Mouse (Mus musculus) heart, embryonic 15.5 days (tissue): ENCODE measurements around the gene Krtap1-4. TPM values are rescaled to one million over a fixed set of nuclear protein-coding genes. Genes with fewer than 3 reads are reported as not detected.
"Not testable (repeated sequence)": the region's sequence is repeated elsewhere in the genome, so short reads cannot be mapped to it uniquely, and the experiment has no call there.

Experiments used
- ATAC-seq: fragments of 200-750 bp; cut with Nextera tagmentation; replicated peaks from 2 replicates; pipeline ENCODE4 v1.8.0; 2017; ENCODE audit warnings: low read depth, moderate TSS enrichment; ENCODE audit not compliant: insufficient number of reproducible peaks, insufficient read depth, low FRiP score
- H3K27ac ChIP-seq: fragments of 300-500 bp; sonication (generic); 2 replicates; pipeline ENCODE4 v1.5.1; 2015; ENCODE audit warnings: mild to moderate bottlenecking, inconsistent platforms
- H3K27me3 ChIP-seq: fragments of 300-500 bp; sonication (generic); 2 replicates; pipeline ENCODE4 v1.6.1; 2015; ENCODE audit warnings: inconsistent platforms
- H3K36me3 ChIP-seq: fragments of 300-500 bp; sonication (generic); 2 replicates; pipeline ENCODE4 v1.6.1; 2015; ENCODE audit warnings: mild to moderate bottlenecking, inconsistent platforms
- H3K4me1 ChIP-seq: fragments of 300-500 bp; sonication (generic); replicated peaks from 2 replicates; pipeline ENCODE4 v1.6.1; 2015; ENCODE audit warnings: inconsistent platforms
- H3K4me2 ChIP-seq: fragments of 300-500 bp; sonication (generic); 2 replicates; pipeline ENCODE4 v1.6.1; 2015; ENCODE audit warnings: inconsistent platforms, mild to moderate bottlenecking, moderate library complexity
- H3K4me3 ChIP-seq: fragments of 300-500 bp; sonication (generic); 2 replicates; pipeline ENCODE4 v1.5.1; 2015; ENCODE audit warnings: mild to moderate bottlenecking, inconsistent platforms
- H3K9ac ChIP-seq: fragments of 300-500 bp; sonication (generic); 2 replicates; pipeline ENCODE4 v1.6.1; 2015; ENCODE audit warnings: mild to moderate bottlenecking, inconsistent platforms
- H3K9me3 ChIP-seq: fragments of 300-500 bp; sonication (generic); replicated peaks from 2 replicates; pipeline ENCODE4 v1.6.1; 2016; ENCODE audit warnings: inconsistent platforms
- WGBS: fragments of 180-500 bp; shearing (Covaris S2); methylation state at CpG from one replicate; pipeline ENCODE4 v1.1.7; 2015; ENCODE audit warnings: mixed read lengths; 5-methylcytosine and 5-hydroxymethylcytosine counted together
- polyA plus RNA-seq: library from polyadenylated mRNA; unstranded; fragments of >200 nt; fragmentation: Nextera tagmentation; extraction: Ambion mirVana; gene quantifications from 2 replicates; pipeline ENCODE4 v1.2.1, GENCODE M21; 2015

Krtap1-4 gene
- polyA plus RNA-seq: not detected in 2 replicates

DNA sequence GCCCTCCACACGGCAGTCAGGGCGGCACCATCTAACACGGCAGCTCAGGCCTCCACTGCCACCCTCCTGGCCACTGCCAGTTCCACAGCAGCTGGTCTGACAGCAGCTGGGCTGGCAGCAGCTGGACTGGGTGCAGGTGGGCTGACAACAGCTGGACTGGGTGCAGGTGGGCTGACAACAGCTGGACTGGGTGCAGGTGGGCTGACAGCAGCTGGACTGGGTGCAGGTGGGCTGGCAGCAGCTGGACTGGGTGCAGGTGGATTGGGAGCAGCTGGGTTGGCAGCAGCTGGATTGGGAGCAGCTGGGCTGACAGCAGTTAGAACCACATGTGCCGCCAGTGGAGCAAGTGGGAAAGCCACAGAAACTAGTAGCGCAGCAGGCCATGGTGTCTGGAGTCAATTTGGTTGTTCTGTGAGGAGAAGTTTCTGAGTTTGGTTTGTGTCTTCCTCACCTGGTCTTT is at the start of gene Krtap1-4:
Gene Krtap1-4 (minus strand): TSS at position 410 of the 460 bp plus-strand sequence.
- Histone ChIP-seq H3K4me1 (no peaks in the 10 kb centered on the region), H3K4me2 (no peak within 1 kb of the TSS), H3K27me3 (no peaks in the 10 kb centered on the region), H3K36me3 (no peaks in the 10 kb centered on the region), H3K9me3 (no peaks in the 10 kb centered on the region), H3K4me3 (no peak within 1 kb of the TSS), H3K27ac (no peak within 1 kb of the TSS), H3K9ac (no peak within 1 kb of the TSS)
- ATAC-seq: no peak
- 81% methylated on average over 5 of the region's 5 CpGs for WGBS

DNA sequence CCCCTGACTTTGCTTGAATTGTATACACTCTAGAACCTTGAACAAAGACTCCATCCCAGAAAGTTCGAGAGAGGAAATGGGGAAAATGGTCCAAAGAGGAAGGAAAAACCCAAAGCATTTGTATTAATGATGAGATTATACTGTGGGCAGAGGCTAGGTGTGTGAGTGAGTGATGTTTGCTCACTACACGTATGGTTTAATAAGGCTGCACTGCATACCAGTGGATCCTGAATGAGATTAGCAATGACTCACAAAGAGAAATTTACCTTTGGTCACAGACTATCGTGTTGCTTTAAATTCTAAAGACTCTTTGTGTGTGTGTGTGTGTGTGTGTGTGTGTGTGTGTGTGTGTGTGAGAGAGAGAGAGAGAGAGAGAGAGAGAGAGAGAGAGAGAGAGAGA is 47.4 kb upstream of the Krtap1-4 start:
- no peak for ATAC-seq
- 68% methylated on average over 3 of the region's 3 CpGs for WGBS

DNA sequence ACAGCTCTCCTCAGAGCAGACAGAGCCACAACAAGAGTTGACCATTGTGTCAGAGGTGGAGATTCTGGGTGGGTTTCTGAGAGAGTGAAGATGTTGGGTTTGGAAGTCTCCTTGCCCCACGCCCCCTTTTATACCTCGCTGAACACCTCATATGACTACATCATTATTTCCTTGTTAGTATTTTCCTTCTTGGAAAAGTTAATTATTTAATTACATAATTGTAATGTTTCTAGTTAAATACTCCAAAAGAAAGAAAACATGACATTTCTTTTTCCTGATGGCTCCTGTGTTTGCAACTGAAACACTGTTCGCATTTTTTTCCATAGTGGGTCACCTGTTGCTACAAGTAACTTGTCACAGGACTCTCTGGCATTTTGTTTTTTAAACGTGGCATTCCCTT is 44.7 kb upstream of the Krtap1-4 start, which contains the start of gene Krtap4-1:
Gene Krtap4-1 (minus strand): TSS at position 101 of the 400 bp plus-strand sequence.
- H3K9me3 ChIP-seq: no peaks in the 10 kb centered on the region
- H3K4me1 ChIP-seq: no peaks in the 10 kb centered on the region
- no peak for ATAC-seq
- H3K4me3 ChIP-seq: no peak within 1 kb of the TSS
- H3K4me2 ChIP-seq: no peak within 1 kb of the TSS
- H3K9ac ChIP-seq: no peak within 1 kb of the TSS
- WGBS: 79% methylated on average over 4 of the region's 4 CpGs
- H3K36me3 ChIP-seq: no peaks in the 10 kb centered on the region
- H3K27ac ChIP-seq: no peak within 1 kb of the TSS
- H3K27me3 ChIP-seq: no peaks in the 10 kb centered on the region

More for the DNA sequence above, 47.4 kb upstream of the Krtap1-4 start:
- H3K9ac ChIP-seq: no peak overlapping the region
- H3K27me3 ChIP-seq: no peaks in the 10 kb centered on the region
- no peaks in the 10 kb centered on the region for H3K4me1 ChIP-seq
- H3K4me3 ChIP-seq: no peak overlapping the region
- H3K9me3 ChIP-seq: no peaks in the 10 kb centered on the region
- no peaks in the 10 kb centered on the region for H3K36me3 ChIP-seq
- H3K27ac ChIP-seq: no peak overlapping the region
- H3K4me2 ChIP-seq: no peak overlapping the region

DNA sequence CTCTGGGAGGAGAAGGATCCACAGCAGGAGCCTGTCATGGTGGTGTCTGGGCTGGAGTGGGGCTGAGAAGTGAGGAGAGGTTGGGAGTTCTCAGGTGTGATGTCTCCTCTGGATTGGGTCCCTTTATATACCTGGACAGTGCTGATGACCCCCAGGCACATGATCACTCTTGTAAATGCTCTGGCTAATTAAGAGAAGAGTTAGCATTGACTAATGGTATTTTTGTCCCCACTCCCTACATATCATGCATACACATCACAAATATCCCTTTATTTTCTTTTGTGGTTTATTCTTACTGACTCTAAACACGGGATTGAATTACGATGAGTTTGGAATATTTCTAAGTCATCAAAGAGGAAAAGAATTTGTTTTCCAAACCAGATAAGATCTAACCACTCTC is 36.9 kb upstream of the Krtap1-4 start, which contains the start of gene Gm11562:
Gene Gm11562 (minus strand): TSS at position 101 of the 400 bp plus-strand sequence.
- Histone ChIP-seq H3K4me1 (no peaks in the 10 kb centered on the region), H3K27ac (no peak within 1 kb of the TSS), H3K36me3 (no peaks in the 10 kb centered on the region), H3K4me3 (no peak within 1 kb of the TSS), H3K27me3 (no peaks in the 10 kb centered on the region), H3K9me3 (no peaks in the 10 kb centered on the region), H3K9ac (no peak within 1 kb of the TSS), H3K4me2 (no peak within 1 kb of the TSS)
- no peak for ATAC-seq
- WGBS: 74% methylated on average over 2 of the region's 2 CpGs

DNA sequence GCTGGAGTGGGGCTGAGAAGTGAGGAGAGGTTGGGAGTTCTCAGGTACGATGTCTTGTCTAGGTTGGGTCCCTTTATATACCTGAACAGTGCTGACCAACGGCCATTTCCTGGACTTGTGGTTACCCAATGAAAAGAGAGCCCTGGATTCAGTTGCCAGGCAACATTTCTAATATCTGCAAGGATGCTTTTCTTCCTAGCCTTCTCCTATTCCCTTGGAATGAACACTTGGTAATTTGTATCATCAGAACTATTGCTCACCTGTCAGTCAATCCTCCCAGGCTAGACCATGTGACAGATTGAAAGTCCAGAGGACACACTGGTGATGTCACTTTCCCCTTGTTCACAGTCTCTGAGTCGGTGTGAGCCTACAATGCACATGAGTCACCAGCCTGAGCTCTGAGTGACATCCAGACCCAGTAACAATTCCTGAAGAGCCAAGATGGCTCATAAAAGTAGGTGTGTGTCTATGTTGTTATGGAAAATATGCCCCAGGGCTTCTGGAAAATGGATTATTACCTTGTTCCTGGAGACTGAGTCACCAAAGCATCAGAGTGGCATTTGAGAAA is 31.4 kb upstream of the Krtap1-4 start, which contains the start of gene Krtap2-4:
Gene Krtap2-4 (minus strand): TSS at position 51 of the 568 bp plus-strand sequence.
- no peak for ATAC-seq
- Histone ChIP-seq H3K9me3 (no peaks in the 10 kb centered on the region), H3K4me3 (no peak within 1 kb of the TSS), H3K27me3 (no peaks in the 10 kb centered on the region), H3K36me3 (no peaks in the 10 kb centered on the region), H3K4me2 (no peak within 1 kb of the TSS), H3K4me1 (no peaks in the 10 kb centered on the region), H3K27ac (no peak within 1 kb of the TSS), H3K9ac (no peak within 1 kb of the TSS)
- WGBS: 60% methylated on average over 3 of the region's 3 CpGs

DNA sequence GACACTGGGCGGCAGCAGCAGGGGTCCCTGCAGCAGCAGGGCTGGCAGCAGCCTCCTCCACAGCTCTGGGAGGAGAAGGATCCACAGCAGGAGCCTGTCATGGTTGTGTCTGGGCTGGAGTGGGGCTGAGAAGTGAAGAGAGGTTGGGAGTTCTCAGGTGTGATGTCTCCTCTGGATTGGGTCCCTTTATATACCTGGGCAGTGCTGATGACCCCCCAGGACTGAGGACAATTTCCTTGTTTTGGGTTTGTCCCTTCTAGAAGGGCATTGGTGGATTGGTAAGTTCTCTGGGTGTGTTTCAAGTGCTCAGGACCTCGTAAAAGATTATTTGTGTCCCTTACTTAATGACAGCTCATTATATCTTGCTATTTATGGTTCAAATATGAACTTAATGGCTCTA is 26.6 kb upstream of the Krtap1-4 start, which contains the start of gene Gm11937:
Gene Gm11937 (minus strand): TSS at position 101 of the 400 bp plus-strand sequence.
- H3K4me1 ChIP-seq, H3K9ac ChIP-seq, H3K36me3 ChIP-seq, H3K27ac ChIP-seq, H3K4me2 ChIP-seq, H3K27me3 ChIP-seq, ATAC-seq, H3K4me3 ChIP-seq, H3K9me3 ChIP-seq: not testable (repeated sequence)
- WGBS: 76% methylated on average over 1 of the region's 2 CpGs

DNA sequence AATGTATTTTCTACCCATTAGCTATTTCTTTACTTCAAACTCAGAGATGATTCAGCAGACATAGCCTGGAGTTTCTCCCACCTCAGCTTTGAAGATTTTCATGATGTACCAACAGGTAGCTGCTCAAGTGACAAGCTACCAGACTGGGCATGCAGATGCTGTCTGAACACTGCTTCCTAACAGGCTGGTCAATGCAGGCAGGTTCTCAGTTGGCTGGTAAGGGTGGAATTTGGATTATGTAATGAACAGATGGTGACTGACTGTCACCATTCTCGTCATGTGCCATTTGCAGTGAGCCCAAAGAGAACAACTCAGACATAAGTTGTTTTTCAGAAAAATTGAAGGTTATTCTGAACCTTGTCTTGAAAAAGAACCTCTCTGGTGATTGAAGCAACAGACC is 25.7 kb upstream of the Krtap1-4 start:
- no peak overlapping the region for H3K27ac ChIP-seq
- no peaks in the 10 kb centered on the region for H3K36me3 ChIP-seq
- H3K9ac ChIP-seq: no peak overlapping the region
- no peaks in the 10 kb centered on the region for H3K27me3 ChIP-seq
- WGBS: 52% methylated on average over 1 of the region's 1 CpGs
- no peak overlapping the region for H3K4me3 ChIP-seq
- no peak overlapping the region for H3K4me2 ChIP-seq
- no peak for ATAC-seq
- H3K4me1 ChIP-seq: no peaks in the 10 kb centered on the region
- H3K9me3 ChIP-seq: no peaks in the 10 kb centered on the region

DNA sequence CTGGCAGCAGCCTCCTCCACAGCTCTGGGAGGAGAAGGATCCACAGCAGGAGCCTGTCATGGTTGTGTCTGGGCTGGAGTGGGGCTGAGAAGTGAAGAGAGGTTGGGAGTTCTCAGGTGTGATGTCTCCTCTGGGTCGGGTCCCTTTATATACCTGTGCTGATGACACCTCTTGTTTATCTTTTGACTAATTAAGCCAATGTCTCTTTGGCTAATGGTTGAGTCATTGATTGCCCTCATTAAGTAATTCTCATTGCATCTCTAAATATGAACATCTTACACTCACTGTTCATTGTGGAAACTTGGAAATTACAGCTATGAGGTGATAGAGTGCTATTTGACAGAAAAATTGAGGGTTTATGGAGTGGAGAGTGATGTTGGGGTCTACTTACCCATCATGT is 19.8 kb upstream of the Krtap1-4 start, which contains the start of gene Gm11938:
Gene Gm11938 (minus strand): TSS at position 101 of the 400 bp plus-strand sequence.
- ATAC-seq, H3K4me2 ChIP-seq, H3K27me3 ChIP-seq, H3K4me3 ChIP-seq, H3K4me1 ChIP-seq, H3K27ac ChIP-seq, H3K9ac ChIP-seq, H3K36me3 ChIP-seq, H3K9me3 ChIP-seq: not testable (repeated sequence)
- WGBS: 40% methylated on average over 1 of the region's 1 CpGs

DNA sequence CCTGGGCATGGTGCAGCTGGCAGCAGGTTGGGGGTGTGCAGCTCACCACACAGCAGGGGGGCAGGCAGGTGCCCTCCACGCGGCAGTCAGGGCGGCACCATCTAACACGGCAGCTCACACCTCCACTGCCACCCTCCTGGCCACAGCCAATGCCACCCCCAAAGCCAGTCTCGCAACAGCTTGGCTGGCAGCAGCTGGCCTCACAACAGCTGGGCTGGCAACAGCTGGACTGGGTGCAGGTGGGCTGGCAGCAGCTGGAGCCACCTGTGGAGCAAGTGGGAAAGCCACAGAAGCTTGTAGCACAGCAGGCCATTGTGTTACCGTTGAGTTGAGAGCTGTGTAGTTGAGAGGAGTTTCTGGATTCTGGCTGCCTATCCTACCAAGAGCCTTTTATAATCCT is 14.3 kb upstream of the Krtap1-4 start, which contains the start of gene Krtap9-3:
Gene Krtap9-3 (minus strand): TSS at position 364 of the 400 bp plus-strand sequence.
- WGBS: 81% methylated on average over 6 of the region's 6 CpGs
- not testable (repeated sequence) for H3K27me3 ChIP-seq, H3K36me3 ChIP-seq, H3K4me2 ChIP-seq, H3K9ac ChIP-seq, ATAC-seq, H3K27ac ChIP-seq, H3K4me3 ChIP-seq, H3K9me3 ChIP-seq, H3K4me1 ChIP-seq

DNA sequence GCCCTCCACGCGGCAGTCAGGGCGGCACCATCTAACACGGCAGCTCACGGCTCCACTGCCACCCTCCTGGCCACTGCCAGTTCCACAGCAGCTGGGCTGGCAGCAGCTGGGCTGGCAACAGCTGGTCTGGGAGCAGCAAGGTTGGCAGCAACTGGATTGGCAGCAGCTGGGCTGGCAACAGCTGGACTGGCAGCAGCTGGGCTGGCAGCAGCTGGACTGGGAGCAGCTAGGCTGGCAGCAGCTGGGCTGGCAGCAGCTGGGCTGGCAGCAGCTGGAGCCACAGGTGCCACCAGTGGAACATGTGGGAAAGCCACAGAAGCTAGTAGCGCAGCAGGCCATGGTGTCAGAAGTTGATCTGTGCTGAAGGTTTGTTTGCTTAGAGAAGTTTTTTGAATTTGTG is 7.5 kb upstream of the Krtap1-4 start, which contains the start of gene Krtap1-3:
Gene Krtap1-3 (minus strand): TSS at position 359 of the 400 bp plus-strand sequence.
- no peak within 1 kb of the TSS for H3K9ac ChIP-seq
- H3K4me2 ChIP-seq: no peak within 1 kb of the TSS
- no peaks in the 10 kb centered on the region for H3K4me1 ChIP-seq
- ATAC-seq: no peak
- no peaks in the 10 kb centered on the region for H3K36me3 ChIP-seq
- no peak within 1 kb of the TSS for H3K27ac ChIP-seq
- no peak within 1 kb of the TSS for H3K4me3 ChIP-seq
- 74% methylated on average over 6 of the region's 6 CpGs for WGBS
- no peaks in the 10 kb centered on the region for H3K9me3 ChIP-seq
- 0 out of 2 replicates have a peak, but pooled peaks cover 3% of the 10 kb centered on the region for H3K27me3 ChIP-seq

DNA sequence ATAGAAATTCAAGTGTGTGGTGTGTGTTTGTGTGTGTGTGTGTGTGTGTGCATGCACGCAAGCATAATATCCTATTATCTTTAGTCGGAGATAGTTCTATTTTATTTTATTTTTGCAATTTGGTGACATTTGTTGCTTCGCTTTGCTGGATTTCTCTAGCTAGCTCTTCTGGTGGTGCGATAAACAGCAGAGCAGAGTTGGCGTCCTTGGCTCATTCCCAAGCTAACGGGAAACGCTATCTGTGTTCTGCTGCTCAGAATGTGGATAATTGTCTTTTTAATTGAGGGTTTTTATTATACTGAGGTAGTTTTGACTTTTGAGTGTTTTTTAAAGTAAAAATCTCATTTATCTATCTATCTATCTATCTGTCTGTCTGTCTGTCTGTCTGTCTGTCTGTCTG is 1.6 kb upstream of the Krtap1-4 start:
- H3K9ac ChIP-seq: no peak overlapping the region
- H3K4me3 ChIP-seq: no peak overlapping the region
- no peak overlapping the region for H3K4me2 ChIP-seq
- 73% methylated on average over 7 of the region's 7 CpGs for WGBS
- no peak overlapping the region for H3K27ac ChIP-seq
- no peaks in the 10 kb centered on the region for H3K36me3 ChIP-seq
- H3K9me3 ChIP-seq: no peaks in the 10 kb centered on the region
- H3K4me1 ChIP-seq: no peaks in the 10 kb centered on the region
- no peaks in the 10 kb centered on the region for H3K27me3 ChIP-seq
- no peak for ATAC-seq

DNA sequence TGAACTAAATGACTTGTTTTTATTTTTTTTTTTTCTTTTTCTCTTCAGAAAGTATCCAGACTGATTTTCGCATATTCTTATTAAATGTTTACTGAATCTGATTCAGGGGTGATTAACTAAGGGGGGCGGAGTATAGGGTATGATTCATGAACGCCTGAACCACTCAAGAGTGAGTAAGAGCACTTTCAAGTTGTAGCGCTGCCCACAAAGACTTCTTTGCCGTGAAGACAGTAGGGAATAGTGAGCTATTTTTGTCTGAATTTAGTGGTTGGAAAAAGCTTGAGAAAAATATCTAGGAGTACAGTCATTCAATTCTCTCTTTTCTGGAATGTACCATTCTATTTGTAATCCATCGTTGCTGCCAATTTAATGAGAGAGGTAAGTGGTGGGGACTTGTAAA is 1.9 kb downstream of the Krtap1-4 start:
- 69% methylated on average over 6 of the region's 6 CpGs for WGBS
- H3K4me3 ChIP-seq: no peak overlapping the region
- no peak overlapping the region for H3K27ac ChIP-seq
- no peaks in the 10 kb centered on the region for H3K36me3 ChIP-seq
- no peaks in the 10 kb centered on the region for H3K27me3 ChIP-seq
- no peaks in the 10 kb centered on the region for H3K9me3 ChIP-seq
- H3K4me1 ChIP-seq: no peaks in the 10 kb centered on the region
- ATAC-seq: no peak
- no peak overlapping the region for H3K9ac ChIP-seq
- no peak overlapping the region for H3K4me2 ChIP-seq
